Mouse (Mus musculus): ENCODE results near the gene Smad3.

Smad3 gene

GRCm38 (mm10) chr9:63756581-63757461, 973 bp downstream of the Smad3 start:
- Histone ChIP-seq H3K36me3 (ENCODE audit: control insufficient read depth, insufficient read depth, low read length, poor library complexity, severe bottlenecking) (no peaks in the 10 kb centered on the region), H3K27me3 (ENCODE audit: control insufficient read depth, insufficient read depth, low read length, poor library complexity, severe bottlenecking) (no peaks in the 10 kb centered on the region)
- DNase-seq (ENCODE audit: low read depth, low spot score) = peak; percentile 41

GRCm38 (mm10) chr9:63755671-63756543, 1.9 kb downstream of the Smad3 start:
- Histone ChIP-seq H3K36me3 (ENCODE audit: control insufficient read depth, insufficient read depth, low read length, poor library complexity, severe bottlenecking) (no peaks in the 10 kb centered on the region), H3K27me3 (ENCODE audit: control insufficient read depth, insufficient read depth, low read length, poor library complexity, severe bottlenecking) (no peaks in the 10 kb centered on the region)
- DNase-seq (ENCODE audit: low read depth, low spot score) = no peak

DNA sequence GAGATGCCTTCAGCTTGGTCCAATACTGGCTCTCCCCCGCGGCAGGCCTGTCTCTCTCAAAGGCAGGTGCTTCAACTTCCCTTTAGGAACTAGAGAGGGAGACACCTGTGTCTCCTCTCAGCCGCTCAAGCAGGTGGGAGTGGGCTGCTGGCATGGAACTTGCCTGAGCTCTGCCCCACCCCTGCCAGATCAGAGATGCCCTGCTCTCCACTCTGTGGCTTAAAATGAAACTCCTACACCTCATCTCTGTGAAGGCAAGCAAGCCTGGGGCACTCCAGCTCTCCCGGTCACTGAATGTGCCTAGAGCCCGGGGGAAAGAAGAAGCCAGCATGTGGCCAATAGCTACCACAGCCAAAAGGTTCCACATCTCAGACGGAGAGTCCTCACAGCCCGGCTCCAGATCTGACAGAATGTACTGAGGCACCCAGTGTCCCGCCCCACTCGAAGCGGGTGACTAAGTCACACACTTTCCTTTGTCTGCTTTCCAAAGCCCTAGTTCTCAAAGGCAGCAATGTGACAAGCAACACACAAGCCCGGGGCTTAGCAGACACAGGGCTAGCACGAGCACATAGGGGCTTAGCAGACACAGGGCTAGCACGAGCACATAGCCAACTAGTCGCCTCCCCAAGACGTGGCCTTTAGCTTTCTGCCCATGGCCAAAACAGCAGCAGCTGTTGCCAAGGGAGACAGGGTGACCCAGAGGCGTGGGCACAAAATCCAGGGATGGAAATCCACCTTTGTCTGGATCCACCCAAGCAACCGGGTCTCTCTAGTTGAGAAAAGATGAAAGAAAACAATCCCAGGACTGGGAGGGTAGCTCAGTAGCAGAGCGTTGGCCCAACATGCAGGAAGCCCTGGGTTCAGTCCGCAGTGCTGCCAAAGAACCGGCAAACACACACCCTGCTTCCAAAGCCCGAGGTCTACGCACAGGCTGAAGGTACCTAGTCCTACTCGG, 3.0 kb downstream of the Smad3 start:
- no peaks in the 10 kb centered on the region for H3K27me3 ChIP-seq (ENCODE audit: control insufficient read depth, insufficient read depth, low read length, poor library complexity, severe bottlenecking)
- H3K36me3 ChIP-seq (ENCODE audit: control insufficient read depth, insufficient read depth, low read length, poor library complexity, severe bottlenecking) = no peaks in the 10 kb centered on the region
- DNase-seq (ENCODE audit: low read depth, low spot score) = no peak

- no peaks in the 10 kb centered on the region for H3K36me3 ChIP-seq (ENCODE audit: control insufficient read depth, insufficient read depth, low read length, poor library complexity, severe bottlenecking)
- H3K27me3 ChIP-seq (ENCODE audit: control insufficient read depth, insufficient read depth, low read length, poor library complexity, severe bottlenecking) = no peaks in the 10 kb centered on the region
- DNase-seq (ENCODE audit: low read depth, low spot score) = no peak
Measured at GRCm38 (mm10) chr9:63754039-63754438, 3.8 kb downstream of the Smad3 start.

DNA sequence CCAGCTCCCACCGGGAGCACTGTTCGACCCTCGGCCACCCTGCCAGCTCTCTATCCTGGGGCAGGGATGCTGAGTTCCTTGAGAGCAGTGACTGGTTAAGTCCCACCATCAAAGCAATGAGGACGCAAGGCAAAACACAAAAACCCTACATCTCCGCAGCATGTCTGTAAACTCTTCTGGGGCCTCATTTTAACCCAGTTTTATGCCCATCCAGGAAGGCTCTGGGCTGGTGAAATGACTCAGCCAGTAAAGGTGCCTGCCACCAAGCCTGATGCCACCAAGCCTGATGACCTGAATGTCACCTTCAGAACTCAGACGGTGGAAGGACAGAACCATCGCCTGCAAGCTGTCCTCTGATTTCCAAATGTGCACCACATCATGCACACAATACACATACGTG, 4.4 kb downstream of the Smad3 start:
- DNase-seq (ENCODE audit: low read depth, low spot score) = no peak
- Histone ChIP-seq H3K27me3 (ENCODE audit: control insufficient read depth, insufficient read depth, low read length, poor library complexity, severe bottlenecking) (no peaks in the 10 kb centered on the region), H3K36me3 (ENCODE audit: control insufficient read depth, insufficient read depth, low read length, poor library complexity, severe bottlenecking) (no peaks in the 10 kb centered on the region)

GRCm38 (mm10) chr9:63752576-63752975, 5.2 kb downstream of the Smad3 start:
- DNase-seq (ENCODE audit: low read depth, low spot score) = no peak
- Histone ChIP-seq H3K27me3 (ENCODE audit: control insufficient read depth, insufficient read depth, low read length, poor library complexity, severe bottlenecking) (no peaks in the 10 kb centered on the region), H3K36me3 (ENCODE audit: control insufficient read depth, insufficient read depth, low read length, poor library complexity, severe bottlenecking) (no peaks in the 10 kb centered on the region)

DNA sequence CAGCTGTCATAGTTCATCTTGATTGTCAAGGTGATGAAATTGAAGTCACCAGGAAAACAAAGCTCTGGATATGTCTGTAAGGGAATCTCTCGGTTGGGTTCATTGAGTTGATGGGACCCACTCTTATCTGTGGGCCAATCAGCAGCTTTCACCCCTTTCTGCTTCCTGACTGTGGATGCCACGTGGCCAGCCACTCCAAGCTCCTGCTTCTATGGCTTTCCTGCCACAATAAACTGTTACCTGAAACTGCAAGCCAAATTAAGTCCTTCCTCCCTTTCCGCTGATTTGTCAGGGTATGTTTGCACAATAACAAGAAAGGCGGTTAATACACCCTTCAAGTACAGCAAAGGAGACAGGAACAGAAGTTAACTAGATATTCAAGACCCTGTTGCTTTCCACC, 6.5 kb downstream of the Smad3 start:
- DNase-seq (ENCODE audit: low read depth, low spot score) = no peak
- no peaks in the 10 kb centered on the region for H3K36me3 ChIP-seq (ENCODE audit: control insufficient read depth, insufficient read depth, low read length, poor library complexity, severe bottlenecking)

DNA sequence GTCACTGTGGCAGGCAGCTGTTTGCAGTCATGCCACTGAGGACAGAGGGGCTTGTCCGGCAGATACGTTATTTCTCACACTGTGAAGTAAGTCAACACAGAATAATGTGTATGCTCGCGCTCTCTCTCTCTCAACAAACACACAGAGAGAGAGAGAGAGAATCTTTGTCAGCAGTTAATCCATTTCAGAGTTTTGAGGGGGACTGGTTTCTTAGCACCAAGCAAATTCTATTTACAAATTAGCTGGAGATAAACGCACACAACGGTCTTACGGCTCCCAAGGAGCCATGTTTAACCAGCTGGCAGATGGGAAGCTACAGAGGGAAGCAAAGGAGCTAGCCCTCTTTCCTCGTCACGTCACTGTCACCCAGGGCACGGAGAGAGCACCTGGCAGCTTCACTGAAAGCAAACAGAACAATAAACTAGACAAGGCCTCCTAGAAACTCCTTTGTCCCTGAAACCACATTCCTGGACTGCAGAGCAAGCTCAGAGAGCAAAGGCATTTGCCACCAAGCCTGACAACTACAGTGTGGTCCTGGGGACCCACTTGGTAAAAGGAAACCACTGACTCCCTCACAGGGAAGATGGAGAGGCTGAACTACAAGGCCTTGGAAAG, 7.3 kb downstream of the Smad3 start:
- no peak for DNase-seq (ENCODE audit: low read depth, low spot score)
- H3K27me3 ChIP-seq (ENCODE audit: control insufficient read depth, insufficient read depth, low read length, poor library complexity, severe bottlenecking) = no peaks in the 10 kb centered on the region
- no peaks in the 10 kb centered on the region for H3K36me3 ChIP-seq (ENCODE audit: control insufficient read depth, insufficient read depth, low read length, poor library complexity, severe bottlenecking)

More for the DNA sequence above, 6.5 kb downstream of the Smad3 start:
- H3K27me3 ChIP-seq (ENCODE audit: control insufficient read depth, insufficient read depth, low read length, poor library complexity, severe bottlenecking) = no peaks in the 10 kb centered on the region

DNA sequence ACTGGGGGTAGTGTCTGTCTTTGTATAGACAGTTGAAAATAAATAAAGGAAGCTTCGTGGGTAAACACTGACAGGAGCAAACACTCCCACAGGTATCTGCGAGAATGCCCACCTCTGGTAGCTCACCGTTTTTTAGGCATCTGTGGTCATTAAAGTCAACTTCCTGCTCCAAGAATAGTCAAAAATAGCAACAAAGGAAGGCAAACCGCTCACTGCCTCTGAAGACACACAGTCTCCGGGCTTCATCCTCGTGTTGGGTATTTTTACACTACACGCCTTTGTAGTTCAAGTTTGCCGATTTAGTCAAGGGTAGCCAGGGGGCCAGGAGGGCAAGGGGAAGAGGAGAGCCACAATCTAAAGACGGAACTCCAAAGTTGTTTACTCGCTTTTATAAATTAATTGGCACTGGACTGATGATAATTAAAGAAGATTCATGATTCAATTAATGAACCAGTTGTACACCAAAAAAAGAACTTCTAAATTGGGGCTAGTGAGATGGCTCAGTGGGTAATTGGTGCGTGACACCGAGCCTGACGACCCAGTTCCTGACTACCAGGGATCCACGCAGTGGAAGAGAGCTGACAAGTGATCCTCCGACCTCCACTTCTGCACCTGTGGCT, 8.4 kb downstream of the Smad3 start:
- no peaks in the 10 kb centered on the region for H3K36me3 ChIP-seq (ENCODE audit: control insufficient read depth, insufficient read depth, low read length, poor library complexity, severe bottlenecking)
- peak; percentile 43 for DNase-seq (ENCODE audit: low read depth, low spot score)

GRCm38 (mm10) chr9:63747645-63748295, 10.0 kb downstream of the Smad3 start:
- Histone ChIP-seq H3K27me3 (ENCODE audit: control insufficient read depth, insufficient read depth, low read length, poor library complexity, severe bottlenecking) (no peaks in the 10 kb centered on the region), H3K36me3 (ENCODE audit: control insufficient read depth, insufficient read depth, low read length, poor library complexity, severe bottlenecking) (no peaks in the 10 kb centered on the region)
- no peak for DNase-seq (ENCODE audit: low read depth, low spot score)

More for the DNA sequence above, 8.4 kb downstream of the Smad3 start:
- H3K27me3 ChIP-seq (ENCODE audit: control insufficient read depth, insufficient read depth, low read length, poor library complexity, severe bottlenecking) = no peaks in the 10 kb centered on the region

GRCm38 (mm10) chr9:63746980-63747379, 10.8 kb downstream of the Smad3 start:
- Histone ChIP-seq H3K36me3 (ENCODE audit: control insufficient read depth, insufficient read depth, low read length, poor library complexity, severe bottlenecking) (no peaks in the 10 kb centered on the region), H3K27me3 (ENCODE audit: control insufficient read depth, insufficient read depth, low read length, poor library complexity, severe bottlenecking) (no peaks in the 10 kb centered on the region)
- DNase-seq (ENCODE audit: low read depth, low spot score) = no peak

DNA sequence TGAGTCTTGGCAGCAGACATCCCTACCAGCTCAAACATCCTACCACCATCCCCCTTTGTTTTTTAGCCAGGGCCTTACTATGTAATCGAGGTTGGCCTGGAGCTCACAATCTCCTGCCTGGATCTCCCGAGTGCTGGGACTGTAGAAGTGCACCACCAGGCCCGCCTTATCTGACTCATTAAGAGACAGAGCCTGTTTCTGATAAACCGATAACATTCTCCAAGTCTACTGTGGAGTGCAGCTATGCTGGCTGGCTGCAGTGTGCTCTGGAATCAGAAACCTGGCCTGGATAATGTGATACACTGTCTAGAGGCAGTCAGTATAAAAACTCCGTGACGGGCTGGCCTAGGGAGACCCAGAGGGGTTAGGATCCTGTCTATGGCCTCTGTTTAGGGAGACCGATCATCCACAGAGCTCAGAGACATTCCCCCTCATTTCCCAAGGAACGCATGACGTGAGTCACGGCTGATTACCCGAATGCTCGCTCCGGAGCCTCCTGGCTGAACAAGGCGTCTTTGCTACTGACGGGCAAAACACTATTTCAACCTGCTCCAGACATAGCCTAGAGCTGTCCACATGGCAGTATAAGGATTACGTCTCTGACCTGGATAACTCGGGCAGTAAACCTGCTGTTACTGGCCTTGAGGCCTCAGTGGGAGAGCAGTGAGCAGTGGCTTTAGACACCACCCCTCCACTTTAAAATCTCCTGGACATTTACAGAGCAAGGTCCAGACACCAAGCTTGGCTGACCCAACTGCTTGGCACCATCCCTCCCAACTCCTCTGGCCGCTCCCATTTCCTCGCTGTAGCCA, 11.8 kb downstream of the Smad3 start:
- Histone ChIP-seq H3K36me3 (ENCODE audit: control insufficient read depth, insufficient read depth, low read length, poor library complexity, severe bottlenecking) (no peaks in the 10 kb centered on the region), H3K27me3 (ENCODE audit: control insufficient read depth, insufficient read depth, low read length, poor library complexity, severe bottlenecking) (no peaks in the 10 kb centered on the region)
- DNase-seq (ENCODE audit: low read depth, low spot score) = no peak

DNA sequence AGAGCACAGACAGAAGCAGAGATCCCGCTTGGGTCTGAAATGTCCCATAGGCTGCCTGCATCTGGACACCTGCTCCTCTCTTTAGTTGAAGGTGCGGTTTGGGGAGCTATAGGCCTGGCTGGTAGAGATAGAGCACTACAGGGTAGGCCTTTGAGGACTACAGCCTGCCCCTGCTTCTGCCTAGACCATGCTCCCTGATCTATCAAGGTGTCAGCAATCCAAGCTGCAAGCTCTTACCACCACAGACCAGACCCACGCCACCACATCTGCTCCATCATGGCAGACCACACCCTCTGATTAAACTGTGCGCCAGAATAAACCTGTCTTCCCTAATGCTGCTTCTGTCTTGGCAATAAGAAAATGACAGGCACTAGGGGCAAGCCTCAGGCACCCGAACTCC, 13.2 kb downstream of the Smad3 start:
- no peak for DNase-seq (ENCODE audit: low read depth, low spot score)
- no peaks in the 10 kb centered on the region for H3K36me3 ChIP-seq (ENCODE audit: control insufficient read depth, insufficient read depth, low read length, poor library complexity, severe bottlenecking)
- H3K27me3 ChIP-seq (ENCODE audit: control insufficient read depth, insufficient read depth, low read length, poor library complexity, severe bottlenecking) = no peaks in the 10 kb centered on the region
